ENCODE assay signal across 8 mouse cellular contexts in genomic region chr12:41483593-41484451, GRCm38 (mm10). TPM values are rescaled to one million over a fixed set of nuclear protein-coding genes. Genes with fewer than 3 reads are reported as not detected.
DNase-seq lines count a peak whose midpoint lies in the region; ATAC-seq lines count a peak whose summit lies in the region.

No protein-coding gene starts in this region.

- intact Hi-C loops in left cerebral cortex, postnatal 36 days (cut with DNase I): loop anchor here (2.0 to 10.0 kb wide), 3 partner anchors 89 to 641 kb away; partner anchors contain the start of gene Immp2l

- WGBS in lung, embryonic 15.5 days: 29% methylated on average over 23 of the region's 23 CpGs
- 7% methylated on average over 23 of the region's 23 CpGs for WGBS in neural tube, embryonic 13.5 days

- H3K4me2 ChIP-seq in lung, embryonic 15.5 days: peak overlapping the region; percentile 63
- peak overlapping the region; percentile 70 for H3K4me2 ChIP-seq in neural tube, embryonic 13.5 days

- H3K27ac ChIP-seq in lung, embryonic 15.5 days: no peak overlapping the region
- peak overlapping the region; percentile 97 for H3K27ac ChIP-seq in neural tube, embryonic 13.5 days (replicated peaks)

- H3K36me3 ChIP-seq in lung, embryonic 15.5 days: no peaks in the 10 kb centered on the region
- H3K36me3 ChIP-seq in neural tube, embryonic 13.5 days: no peaks in the 10 kb centered on the region

- no peaks in the 10 kb centered on the region for H3K27me3 ChIP-seq in lung, embryonic 15.5 days
- no peaks in the 10 kb centered on the region for H3K27me3 ChIP-seq in neural tube, embryonic 13.5 days

- no peak for ATAC-seq in lung, embryonic 15.5 days (ENCODE audit: borderline replicate concordance, extremely low read depth, low FRiP score, low TSS enrichment)
- peak; percentile 24 for ATAC-seq in frontal cortex, adult (ENCODE audit: low TSS enrichment)
- no peak for ATAC-seq in neural tube, embryonic 13.5 days (ENCODE audit: low read depth)

- peak overlapping the region; percentile 47 for H3K4me3 ChIP-seq in lung, embryonic 15.5 days
- peak overlapping the region; percentile 62 for H3K4me3 ChIP-seq in neural tube, embryonic 13.5 days

- H3K4me1 ChIP-seq in lung, embryonic 15.5 days: peaks cover 24% of the 10 kb centered on the region; the same call in 1 of the 2 replicates
- H3K4me1 ChIP-seq in neural tube, embryonic 13.5 days (replicated peaks): peaks cover 34% of the 10 kb centered on the region

- no peaks in the 10 kb centered on the region for H3K9me3 ChIP-seq in lung, embryonic 15.5 days
- H3K9me3 ChIP-seq in neural tube, embryonic 13.5 days: no peaks in the 10 kb centered on the region

- no peak for DNase-seq in lung, adult 18-20 months
- DNase-seq in cerebellum, adult 9-11 months: peak; percentile 23
- DNase-seq in left cerebral cortex, postnatal 36 days (ENCODE audit: low spot score in 2 of 2): peak; percentile 27 to 37
- DNase-seq in spleen, postnatal 10 days (ENCODE audit: low spot score in 2 of 2): no peak
- DNase-seq in urinary bladder, postnatal 25 days (ENCODE audit: low spot score): no peak

- no peak overlapping the region; the same call in 1 of the 2 replicates for H3K9ac ChIP-seq in lung, embryonic 15.5 days
- H3K9ac ChIP-seq in neural tube, embryonic 13.5 days: peak overlapping the region; percentile 92

RNA-seq across cellular contexts. Expression of gene Lrrn3, which starts 2.4 kb away (rescaled TPM):
- polyA plus RNA-seq in lung, embryonic 15.5 days (2015; fragmentation: Nextera tagmentation; extraction: Ambion mirVana): 17.2 and 18.3 TPM in 2 replicates
- 10 to 100 TPM; 47.9 to 56.2 TPM for total RNA-seq in left cerebral cortex, postnatal 36 days (2021)
- polyA plus RNA-seq in neural tube, embryonic 13.5 days (2015; fragmentation: Nextera tagmentation; extraction: Ambion mirVana): 95.4 and 97.8 TPM in 2 replicates

Comparison
In these comparisons a context has a peak if more than half of its experiments do, and no peak if none do; other contexts are left out.
1. DNase-seq: peak in cerebellum, adult 9-11 months (single experiment) and left cerebral cortex, postnatal 36 days (2 of 2); none in lung, adult 18-20 months (0 of 2), spleen, postnatal 10 days (0 of 2) and urinary bladder, postnatal 25 days (single experiment).